Mouse (Mus musculus) heart, embryonic 11.5 days (tissue): ENCODE results near the gene Gprin2. TPM values are rescaled to one million over a fixed set of nuclear protein-coding genes. Genes with fewer than 3 reads are reported as not detected.

Source experiments
- ATAC-seq: fragments of 200-750 bp; cut with Nextera tagmentation; replicated peaks from 2 replicates; pipeline ENCODE4 v1.8.0; 2017; ENCODE audit warnings: moderate library complexity; ENCODE audit not compliant: insufficient number of reproducible peaks, low FRiP score, low TSS enrichment
- H3K27ac ChIP-seq: fragments of 300-500 bp; sonication (generic); 2 replicates; pipeline ENCODE4 v1.5.1; 2014; ENCODE audit warnings: mild to moderate bottlenecking, low read depth, low read length
- H3K27me3 ChIP-seq: fragments of 300-500 bp; sonication (generic); 2 replicates; pipeline ENCODE4 v1.6.1; 2014; ENCODE audit warnings: mild to moderate bottlenecking, low read length, mixed read lengths; ENCODE audit not compliant: control insufficient read depth, insufficient read depth
- H3K36me3 ChIP-seq: fragments of 300-500 bp; sonication (generic); 2 replicates; pipeline ENCODE4 v1.6.1; 2014; ENCODE audit warnings: mild to moderate bottlenecking, low read length, moderate library complexity, mixed read lengths; ENCODE audit not compliant: control insufficient read depth, insufficient read depth
- H3K4me1 ChIP-seq: fragments of 300-500 bp; sonication (generic); 2 replicates; pipeline ENCODE4 v1.6.1; 2014; ENCODE audit warnings: low read length; ENCODE audit not compliant: control insufficient read depth, insufficient read depth
- H3K4me2 ChIP-seq: fragments of 300-500 bp; sonication (generic); 2 replicates; pipeline ENCODE4 v1.6.1; 2014; ENCODE audit warnings: mild to moderate bottlenecking, moderate library complexity
- H3K4me3 ChIP-seq: fragments of 300-500 bp; sonication (generic); 2 replicates; pipeline ENCODE4 v1.5.1; 2014; ENCODE audit warnings: low read depth, low read length
- H3K9ac ChIP-seq: fragments of 300-500 bp; sonication (generic); 2 replicates; pipeline ENCODE4 v1.6.1; 2014; ENCODE audit warnings: mild to moderate bottlenecking, low read depth, low read length, moderate library complexity
- H3K9me3 ChIP-seq: fragments of 300-500 bp; sonication (generic); replicated peaks from 2 replicates; pipeline ENCODE4 v1.6.1; 2016; ENCODE audit warnings: low read length; ENCODE audit not compliant: control insufficient read depth
- WGBS: fragments of 180-500 bp; shearing (Covaris S2); extraction: QIAGEN DNeasy Blood & Tissue Kit; methylation state at CpG from one replicate; pipeline ENCODE4 v1.1.7; 2014; ENCODE audit not compliant: insufficient replicate concordance; 5-methylcytosine and 5-hydroxymethylcytosine counted together
- polyA plus RNA-seq: library from polyadenylated mRNA; unstranded; fragments of >200 nt; fragmentation: Nextera tagmentation; extraction: Ambion mirVana; gene quantifications from 2 replicates; pipeline ENCODE4 v1.2.1, GENCODE M21; 2014

Gene Gprin2
- polyA plus RNA-seq, 1 experiment from 2014 or later = 0.04 TPM

DNA sequence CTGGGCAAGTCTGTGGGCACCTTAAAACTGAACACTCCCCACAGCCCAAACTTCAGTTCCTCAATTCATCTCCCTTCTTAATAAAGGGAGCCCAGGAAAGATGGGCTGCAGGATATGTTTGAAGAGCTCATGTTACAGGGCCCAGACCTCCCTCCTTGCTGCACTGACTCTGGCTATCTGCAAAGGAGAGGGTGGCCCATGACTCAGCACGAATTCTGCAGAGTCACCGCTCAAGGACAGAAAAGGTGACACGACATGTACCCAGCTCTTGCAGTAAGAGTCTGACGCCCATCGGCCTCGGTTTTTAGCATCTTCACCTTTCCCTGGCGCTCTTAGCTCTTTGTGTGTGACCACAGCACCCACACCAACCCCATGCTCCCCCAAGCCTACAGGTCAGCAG is 11.1 kb downstream of the Gprin2 start:
- ATAC-seq = peak; percentile 84
- Histone ChIP-seq H3K27me3 (0 out of 2 replicates have a peak, but pooled peaks cover 4% of the 10 kb centered on the region), H3K4me3 (no peak overlapping the region), H3K4me2 (peak overlapping the region; percentile 22; the same call in 1 of the 2 replicates), H3K9ac (no peak overlapping the region), H3K4me1 (no peaks in the 10 kb centered on the region), H3K27ac (peak overlapping the region; percentile 73), H3K36me3 (no peaks in the 10 kb centered on the region), H3K9me3 (no peaks in the 10 kb centered on the region)
- 57% methylated on average over 7 of the region's 7 CpGs for WGBS

DNA sequence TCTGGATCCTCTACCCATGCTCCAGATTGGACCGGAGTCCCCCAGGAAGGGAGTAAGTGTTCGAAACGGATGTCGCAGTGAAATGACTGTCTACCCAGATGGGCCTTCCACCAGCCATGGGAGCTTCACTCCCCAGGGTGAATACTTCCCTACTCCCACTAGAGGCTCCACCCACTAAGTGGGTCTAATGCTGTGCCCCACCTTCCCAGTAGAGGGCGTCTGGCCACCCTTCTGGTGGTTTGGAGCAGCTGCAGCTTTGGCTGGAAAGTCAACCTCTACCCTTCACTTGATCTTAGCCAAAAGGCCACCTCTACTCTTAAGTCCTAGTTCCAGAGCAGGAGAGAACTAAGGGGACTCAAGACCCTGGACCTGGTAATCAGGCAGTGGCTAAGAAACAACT is 12.8 kb downstream of the Gprin2 start:
- WGBS = 59% methylated on average over 5 of the region's 5 CpGs
- no peak for ATAC-seq
- Histone ChIP-seq H3K27ac (no peak overlapping the region), H3K4me3 (no peak overlapping the region), H3K27me3 (no peaks in the 10 kb centered on the region), H3K4me1 (no peaks in the 10 kb centered on the region), H3K36me3 (no peaks in the 10 kb centered on the region), H3K4me2 (no peak overlapping the region), H3K9ac (no peak overlapping the region), H3K9me3 (no peaks in the 10 kb centered on the region)

DNA sequence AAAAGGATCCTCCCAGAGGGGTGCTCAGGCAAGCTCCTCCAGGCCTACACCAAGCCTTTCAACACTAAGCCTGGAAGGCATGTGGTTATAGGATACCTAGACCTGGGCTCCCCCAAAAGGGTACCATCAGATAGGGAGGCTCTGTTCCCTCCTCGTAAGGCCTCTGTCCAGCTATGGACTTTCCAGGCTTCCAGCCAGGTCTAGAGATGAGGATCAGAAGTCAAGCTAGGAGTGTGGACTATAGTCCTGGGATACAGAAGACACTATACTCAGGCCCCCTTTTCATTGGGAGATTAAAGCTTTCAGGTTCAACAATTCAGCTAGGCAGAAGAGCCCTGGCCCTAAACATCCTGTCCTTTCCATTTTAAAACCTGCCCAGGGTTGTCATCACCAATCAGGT is 18.4 kb downstream of the Gprin2 start:
- 83% methylated on average over 1 of the region's 1 CpGs for WGBS
- Histone ChIP-seq H3K4me2 (no peak overlapping the region), H3K4me3 (no peak overlapping the region), H3K9ac (no peak overlapping the region), H3K27me3 (no peaks in the 10 kb centered on the region), H3K36me3 (no peaks in the 10 kb centered on the region), H3K27ac (no peak overlapping the region), H3K9me3 (peaks cover 3% of the 10 kb centered on the region), H3K4me1 (no peaks in the 10 kb centered on the region)
- ATAC-seq = no peak

DNA sequence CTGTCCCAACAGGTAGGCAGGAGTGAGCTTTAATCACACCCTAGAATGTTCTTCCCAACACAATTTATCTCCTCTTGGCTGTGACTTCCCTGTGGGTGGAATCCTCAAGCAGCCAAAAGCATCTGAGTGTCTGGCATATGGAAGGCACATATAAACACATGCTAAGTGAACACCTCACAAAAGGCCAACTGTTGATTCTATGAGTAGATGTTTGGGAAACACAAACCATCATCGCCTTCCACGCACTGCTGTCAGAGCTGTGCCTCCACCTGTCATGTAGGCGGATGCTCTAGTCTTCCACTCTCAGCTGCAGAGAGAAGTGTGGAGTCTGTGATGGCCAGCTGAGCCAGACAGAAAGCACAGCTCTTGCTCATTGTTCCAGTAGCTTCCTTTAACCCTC is 22.1 kb downstream of the Gprin2 start:
- Histone ChIP-seq H3K27me3 (no peaks in the 10 kb centered on the region), H3K4me2 (no peak overlapping the region), H3K36me3 (no peaks in the 10 kb centered on the region), H3K27ac (no peak overlapping the region), H3K4me1 (no peaks in the 10 kb centered on the region), H3K9me3 (peaks cover 3% of the 10 kb centered on the region), H3K9ac (no peak overlapping the region), H3K4me3 (no peak overlapping the region)
- no peak for ATAC-seq
- WGBS = 80% methylated on average over 3 of the region's 3 CpGs

DNA sequence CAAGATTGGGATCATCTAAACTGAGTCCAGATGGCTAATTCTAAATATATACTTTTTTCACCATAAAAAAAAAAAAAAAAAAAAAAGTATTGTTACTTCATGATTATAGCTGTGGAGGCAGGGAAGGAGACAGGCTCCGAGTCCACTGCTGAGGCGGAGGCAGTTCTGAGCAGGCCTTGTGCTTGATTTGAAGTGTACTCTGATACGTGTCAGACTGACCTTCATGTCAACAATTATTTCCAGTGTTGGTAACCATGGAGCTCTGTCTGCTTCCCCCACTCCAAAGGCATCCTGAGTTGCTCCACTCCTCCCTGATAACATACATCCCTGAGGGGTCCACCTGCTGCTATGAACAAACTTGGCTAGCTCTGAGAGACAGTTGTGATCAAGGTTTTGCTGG is 30.3 kb downstream of the Gprin2 start:
- ATAC-seq = no peak
- Histone ChIP-seq H3K9ac (no peak overlapping the region), H3K4me2 (no peak overlapping the region), H3K9me3 (no peaks in the 10 kb centered on the region), H3K36me3 (no peaks in the 10 kb centered on the region), H3K27me3 (no peaks in the 10 kb centered on the region), H3K4me1 (no peaks in the 10 kb centered on the region), H3K4me3 (no peak overlapping the region), H3K27ac (no peak overlapping the region)
- 48% methylated on average over 3 of the region's 3 CpGs for WGBS

DNA sequence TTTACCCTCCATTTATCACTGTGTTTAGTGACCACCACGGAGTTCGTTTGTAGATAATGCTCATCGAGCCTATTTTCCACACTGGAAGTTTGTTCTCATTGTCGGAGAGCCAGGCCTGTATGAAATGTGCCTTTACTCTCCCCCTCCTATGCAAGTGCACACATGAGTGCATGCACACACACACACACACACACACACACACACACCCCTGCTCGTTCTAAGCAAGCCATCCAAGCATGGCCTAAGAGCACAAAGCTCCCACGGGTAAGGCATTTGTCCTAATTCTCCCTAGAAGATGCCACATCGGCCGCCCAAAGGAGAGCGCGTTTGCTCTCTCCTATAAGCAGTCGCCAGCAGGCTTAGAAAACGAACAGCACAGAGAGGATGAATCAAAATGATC is 45.7 kb downstream of the Gprin2 start:
- no peak for ATAC-seq
- WGBS = 76% methylated on average over 12 of the region's 12 CpGs

DNA sequence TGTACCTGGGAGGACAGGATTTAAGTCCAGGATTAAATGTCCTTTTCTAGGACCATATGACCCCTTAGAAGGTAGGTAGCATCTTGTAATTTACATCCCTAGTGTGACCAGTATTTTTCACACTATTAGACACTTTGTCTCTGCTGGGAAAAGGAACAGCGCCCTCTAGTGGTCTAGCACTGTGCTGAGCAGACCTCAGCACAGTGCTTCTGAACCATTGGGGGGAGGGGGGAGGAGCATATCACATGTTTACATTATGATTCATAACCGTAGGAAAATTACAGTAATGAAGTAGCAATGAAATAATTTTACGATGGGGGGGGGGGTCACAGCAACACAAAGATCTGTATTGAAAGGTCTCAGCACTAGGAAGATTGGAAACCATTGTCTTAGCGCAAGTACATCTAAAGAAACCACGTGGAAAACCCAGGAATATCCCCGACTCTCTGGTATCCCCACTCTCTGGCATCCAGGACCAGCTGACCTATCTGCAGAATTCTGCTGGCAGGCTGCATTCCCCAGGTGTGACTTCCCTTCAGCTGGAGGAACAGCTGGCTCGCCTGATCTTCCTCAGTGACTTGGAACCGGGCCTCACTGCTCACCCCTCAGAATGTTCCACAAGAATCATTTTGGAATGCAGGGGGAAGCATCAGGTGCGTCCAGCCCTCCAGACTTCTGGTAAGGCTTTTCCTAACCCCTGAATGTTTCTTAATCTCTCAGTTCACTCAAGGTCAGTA is 46.7 kb downstream of the Gprin2 start:
- no peak overlapping the region for H3K4me3 ChIP-seq
- 53% methylated on average over 9 of the region's 9 CpGs for WGBS
- peaks cover 11% of the 10 kb centered on the region for H3K27me3 ChIP-seq
- H3K27ac ChIP-seq = no peak overlapping the region
- no peaks in the 10 kb centered on the region for H3K9me3 ChIP-seq
- ATAC-seq = no peak; the same call in 1 of the 2 replicates
- no peaks in the 10 kb centered on the region for H3K36me3 ChIP-seq
- H3K4me1 ChIP-seq = peaks cover 11% of the 10 kb centered on the region; the same call in 1 of the 2 replicates
- no peak overlapping the region for H3K4me2 ChIP-seq
- H3K9ac ChIP-seq = no peak overlapping the region

More for the DNA sequence above, 45.7 kb downstream of the Gprin2 start:
- Histone ChIP-seq H3K4me1 (peaks cover 11% of the 10 kb centered on the region; the same call in 1 of the 2 replicates), H3K4me3 (no peak overlapping the region), H3K27me3 (peaks cover 11% of the 10 kb centered on the region), H3K9me3 (no peaks in the 10 kb centered on the region), H3K4me2 (no peak overlapping the region), H3K27ac (no peak overlapping the region), H3K9ac (no peak overlapping the region), H3K36me3 (no peaks in the 10 kb centered on the region)

DNA sequence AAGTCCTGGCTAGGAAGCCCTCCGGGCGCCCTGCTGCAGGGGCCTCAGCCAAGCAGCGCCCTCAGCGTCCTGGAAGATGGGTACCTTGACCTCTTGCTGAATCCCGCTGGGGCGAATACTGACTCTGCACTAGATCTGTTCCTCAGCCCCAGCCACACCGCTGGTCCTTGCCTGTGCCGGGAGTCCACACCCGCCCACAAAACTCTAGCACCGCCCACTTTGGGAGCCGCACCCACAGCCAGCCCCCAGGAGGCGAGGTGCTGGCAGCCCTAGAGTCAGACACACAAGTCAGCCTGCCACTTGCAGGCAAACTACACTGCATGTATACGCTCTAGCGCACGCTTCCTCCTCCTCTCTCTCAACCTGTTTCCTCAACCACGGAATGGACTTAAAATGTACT is 49.1 kb downstream of the Gprin2 start, which contains the start of gene Npy4r:
Npy4r (minus strand) TSS at position 148 of the 400 bp plus-strand sequence.
- Histone ChIP-seq H3K9ac (no peak within 1 kb of the TSS), H3K27me3 (peaks cover 11% of the 10 kb centered on the region), H3K4me2 (peak within 1 kb of the TSS; percentile 49), H3K36me3 (no peaks in the 10 kb centered on the region), H3K4me3 (0 out of 2 replicates have a peak within 1 kb of the TSS, but pooled peaks have one; percentile 2), H3K4me1 (peaks cover 11% of the 10 kb centered on the region; the same call in 1 of the 2 replicates), H3K9me3 (no peaks in the 10 kb centered on the region), H3K27ac (no peak within 1 kb of the TSS)
- ATAC-seq = peak; percentile 66
- 12% methylated on average over 16 of the region's 16 CpGs for WGBS

DNA sequence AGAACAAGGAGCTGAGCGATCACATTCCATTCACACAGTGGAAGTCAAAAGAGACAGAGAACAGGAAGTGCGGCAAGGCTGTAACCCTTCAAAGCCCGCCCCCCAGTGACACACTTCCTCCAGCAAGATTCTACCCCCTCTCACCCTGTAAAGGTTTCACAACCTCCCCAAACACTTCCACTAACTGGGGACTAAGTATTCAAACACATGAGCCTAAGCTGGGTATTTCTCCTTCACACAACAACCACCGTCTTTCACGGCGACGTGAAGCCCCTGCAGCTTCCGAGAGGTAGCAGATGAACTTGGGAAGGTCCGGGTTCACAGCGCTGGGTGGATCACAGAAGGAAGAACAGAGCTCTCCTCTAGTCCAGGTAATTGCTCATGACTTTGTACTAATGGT is 58.5 kb downstream of the Gprin2 start:
- H3K4me1 ChIP-seq = no peaks in the 10 kb centered on the region
- no peak overlapping the region for H3K4me2 ChIP-seq
- ATAC-seq = no peak
- no peak overlapping the region for H3K4me3 ChIP-seq
- H3K36me3 ChIP-seq = no peaks in the 10 kb centered on the region
- no peak overlapping the region for H3K9ac ChIP-seq
- no peaks in the 10 kb centered on the region for H3K27me3 ChIP-seq
- no peak overlapping the region for H3K27ac ChIP-seq
- 84% methylated on average over 10 of the region's 10 CpGs for WGBS
- no peaks in the 10 kb centered on the region for H3K9me3 ChIP-seq
